Mouse (Mus musculus) lung, adult 2 months (tissue): ENCODE results near the gene Prdm16.

Experiments used
- CTCF ChIP-seq: fragments of 200-500 bp; IDR thresholded peaks from 2 replicates; pipeline ENCODE4 v1.5.1; 2011; ENCODE audit warnings: mild to moderate bottlenecking, low read length, control low read depth; ENCODE audit not compliant: insufficient read depth
- POLR2A ChIP-seq: fragments of 200-500 bp; IDR thresholded peaks from 2 replicates; pipeline ENCODE4 v1.6.1; 2011; ENCODE audit warnings: low read depth, mild to moderate bottlenecking, control low read depth, low read length, borderline replicate concordance; ENCODE audit errors: extremely low read depth

DNA sequence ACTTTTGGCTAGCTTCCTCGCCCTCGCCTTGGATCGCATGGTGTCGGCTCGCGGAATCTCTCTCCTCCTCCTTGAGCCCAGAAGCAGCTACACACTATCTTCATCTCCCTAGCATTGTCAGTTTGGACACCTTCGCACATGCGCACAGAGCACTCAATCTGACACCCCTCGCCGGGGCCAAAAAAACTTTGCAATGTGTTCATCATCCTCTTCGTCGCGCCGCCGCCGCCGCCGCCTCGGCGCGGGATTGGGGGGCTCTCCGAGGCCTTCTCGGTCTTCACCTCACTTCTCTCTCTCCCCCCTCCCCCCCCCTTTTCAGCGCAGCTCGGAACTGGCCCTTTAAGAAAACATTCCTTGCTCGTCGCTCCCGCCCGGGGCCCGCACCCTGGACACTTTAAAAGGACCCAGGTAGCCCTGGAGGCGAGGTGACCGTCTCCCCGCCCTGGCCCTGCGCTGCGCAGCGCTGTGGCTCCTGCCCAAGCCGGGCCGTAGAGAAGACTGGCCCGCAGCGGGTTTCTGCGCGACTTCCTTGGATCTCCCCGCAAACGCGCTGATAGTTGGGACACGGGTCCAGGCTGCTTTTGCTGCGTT, at the start of gene Prdm16:
- no peak for TF ChIP-seq CTCF
- peak; percentile 81; the same call in 1 of the 2 replicates for TF ChIP-seq POLR2A
